ENCODE assay signal across 8 mouse cellular contexts in genomic region chr13:112375766-112376165, GRCm38 (mm10).
A peak's percentile ranks its signal among the peaks of the same experiment; 100 is the strongest.
DNase-seq lines count a peak whose midpoint lies in the region; ATAC-seq lines count a peak whose summit lies in the region.

No protein-coding gene starts in this region.

- no peaks in the 10 kb centered on the region for H3K36me3 ChIP-seq in midbrain, embryonic 11.5 days (ENCODE audit: control insufficient read depth, insufficient read depth, low read length)
- H3K36me3 ChIP-seq in midbrain, embryonic 10.5 days, result no peaks in the 10 kb centered on the region
- no peaks in the 10 kb centered on the region for H3K36me3 ChIP-seq in intestine, embryonic 15.5 days
- H3K36me3 ChIP-seq in midbrain, embryonic 13.5 days, result no peaks in the 10 kb centered on the region

- no peak overlapping the region for H3K4me3 ChIP-seq in midbrain, embryonic 11.5 days (ENCODE audit: low read depth, low read length)
- no peak overlapping the region for H3K4me3 ChIP-seq in midbrain, embryonic 10.5 days
- H3K4me3 ChIP-seq in intestine, embryonic 15.5 days (replicated peaks), result no peak overlapping the region
- no peak overlapping the region for H3K4me3 ChIP-seq in midbrain, embryonic 13.5 days (replicated peaks)

- H3K9ac ChIP-seq in midbrain, embryonic 11.5 days (ENCODE audit: low read length), result no peak overlapping the region
- no peak overlapping the region for H3K9ac ChIP-seq in intestine, embryonic 15.5 days
- H3K9ac ChIP-seq in midbrain, embryonic 13.5 days (replicated peaks), result no peak overlapping the region

- H3K27ac ChIP-seq in midbrain, embryonic 11.5 days (ENCODE audit: low read depth, low read length), result no peak overlapping the region
- H3K27ac ChIP-seq in midbrain, embryonic 10.5 days (replicated peaks), result no peak overlapping the region
- no peak overlapping the region for H3K27ac ChIP-seq in intestine, embryonic 15.5 days
- no peak overlapping the region for H3K27ac ChIP-seq in midbrain, embryonic 13.5 days

- intact Hi-C loops in left cerebral cortex, postnatal 36 days (cut with DNase I), result no loop called here

- no peaks in the 10 kb centered on the region for H3K27me3 ChIP-seq in midbrain, embryonic 11.5 days (ENCODE audit: control insufficient read depth, insufficient read depth, low read length)
- no peaks in the 10 kb centered on the region for H3K27me3 ChIP-seq in midbrain, embryonic 10.5 days (ENCODE audit: low read depth, poor library complexity, severe bottlenecking)
- no peaks in the 10 kb centered on the region for H3K27me3 ChIP-seq in intestine, embryonic 15.5 days (replicated peaks)
- H3K27me3 ChIP-seq in midbrain, embryonic 13.5 days, result no peaks in the 10 kb centered on the region

- H3K9me3 ChIP-seq in midbrain, embryonic 11.5 days (ENCODE audit: control insufficient read depth, low read length), result no peaks in the 10 kb centered on the region
- no peaks in the 10 kb centered on the region for H3K9me3 ChIP-seq in midbrain, embryonic 10.5 days (replicated peaks)
- no peaks in the 10 kb centered on the region for H3K9me3 ChIP-seq in intestine, embryonic 15.5 days
- H3K9me3 ChIP-seq in midbrain, embryonic 13.5 days, result no peaks in the 10 kb centered on the region

- H3K4me1 ChIP-seq in midbrain, embryonic 11.5 days (ENCODE audit: control insufficient read depth, insufficient read depth, low read length), result no peaks in the 10 kb centered on the region
- H3K4me1 ChIP-seq in midbrain, embryonic 10.5 days, result no peaks in the 10 kb centered on the region
- no peaks in the 10 kb centered on the region for H3K4me1 ChIP-seq in intestine, embryonic 15.5 days (replicated peaks)
- H3K4me1 ChIP-seq in midbrain, embryonic 13.5 days (replicated peaks), result peaks cover 5% of the 10 kb centered on the region; the same call in 1 of the 2 replicates

- H3K4me2 ChIP-seq in midbrain, embryonic 11.5 days, result no peak overlapping the region
- H3K4me2 ChIP-seq in intestine, embryonic 15.5 days (replicated peaks), result no peak overlapping the region
- no peak overlapping the region for H3K4me2 ChIP-seq in midbrain, embryonic 13.5 days (replicated peaks)

- peak; percentile 57 for DNase-seq in adrenal gland, adult 2 months
- no peak for DNase-seq in adrenal gland, postnatal 4 days (ENCODE audit: low spot score in 2 of 2)
- peak; percentile 45 for DNase-seq in midbrain, embryonic 11.5 days (ENCODE audit: low spot score, missing footprints)
- DNase-seq in midbrain, embryonic 10.5 days (ENCODE audit: low spot score), result no peak
- DNase-seq in frontal cortex, postnatal 36 days (ENCODE audit: low spot score in 2 of 2), result no peak
- DNase-seq in left cerebral cortex, postnatal 36 days (ENCODE audit: low spot score in 2 of 2), result no peak

- ATAC-seq in midbrain, embryonic 11.5 days (ENCODE audit: low FRiP score), result no peak
- peak; percentile 79 for ATAC-seq in intestine, embryonic 15.5 days
- peak; percentile 76 for ATAC-seq in midbrain, embryonic 13.5 days

- WGBS in midbrain, embryonic 11.5 days, result 44% methylated on average over 8 of the region's 8 CpGs
- 52% methylated on average over 8 of the region's 8 CpGs for WGBS in midbrain, embryonic 10.5 days
- WGBS in intestine, embryonic 15.5 days, result 41% methylated on average over 8 of the region's 8 CpGs
- 39% methylated on average over 8 of the region's 8 CpGs for WGBS in midbrain, embryonic 13.5 days

Comparison
In these comparisons a context has a peak if more than half of its experiments do, and no peak if none do; other contexts are left out.
1. DNase-seq: peak in adrenal gland, adult 2 months (single experiment) and midbrain, embryonic 11.5 days (single experiment); none in adrenal gland, postnatal 4 days (0 of 2), midbrain, embryonic 10.5 days (single experiment), frontal cortex, postnatal 36 days (0 of 2) and left cerebral cortex, postnatal 36 days (0 of 2).